Mouse (Mus musculus) left cerebral cortex, postnatal 36 days (tissue): ENCODE results near the gene Dok4. TPM values are rescaled to one million over a fixed set of nuclear protein-coding genes. Genes with fewer than 3 reads are reported as not detected.
A peak's percentile ranks its signal among the peaks of the same experiment; 100 is the strongest.
"Not testable (repeated sequence)": the region's sequence is repeated elsewhere in the genome, so short reads cannot be mapped to it uniquely, and the experiment has no call there.

ENCODE experiments used
- DNase-seq, 2 experiments: peaks; one replicate each; pipeline ENCODE4 v3.0.0; 2021 to 2022; ENCODE audit warnings: low spot score in 2 of 2, mixed read lengths in 1 of 2
- intact Hi-C: fragments of 180-260 bp; cut with DNase I; formaldehyde crosslinking; loops from one replicate; pipeline ENCODE4 v1.15.1; 2025
- total RNA-seq, 2 experiments: library from RNA; stranded (reverse); gene quantifications; 2 replicates each; pipeline ENCODE4 v1.2.3; 2021

Dok4 gene
- total RNA-seq, 2 experiments from 2014 or later = 20.0 to 22.3 TPM

GRCm38 (mm10) chr8:94857346-94858173 lies 18.6 kb downstream of the Dok4 start, which contains the start of gene Polr2c:
Gene Polr2c, plus strand, starts transcription at chr8:94857450.
- DNase-seq = peak; percentile 91 to 92
- intact Hi-C loops = no loop called here

- intact Hi-C loops = no loop called here
- no peak for DNase-seq
Measured at GRCm38 (mm10) chr8:94857011-94857345, 19.2 kb downstream of the Dok4 start.

- intact Hi-C loops, DNase-seq: not testable (repeated sequence)
Measured at GRCm38 (mm10) chr8:94854761-94855160, 21.4 kb downstream of the Dok4 start.

- no peak for DNase-seq
- intact Hi-C loops = no loop called here
Measured at GRCm38 (mm10) chr8:94850049-94850448, 26.1 kb downstream of the Dok4 start.

- intact Hi-C loops = no loop called here
- DNase-seq = no peak
Measured at GRCm38 (mm10) chr8:94841183-94841582, 34.9 kb downstream of the Dok4 start.

- intact Hi-C loops = no loop called here
- no peak for DNase-seq
Measured at GRCm38 (mm10) chr8:94838600-94838999, 37.5 kb downstream of the Dok4 start.

GRCm38 (mm10) chr8:94837662-94838574 lies 38.2 kb downstream of the Dok4 start, which contains the start of the genes Coq9 and Ciapin1:
Gene Coq9, plus strand, starts transcription at chr8:94838321.
Gene Ciapin1, minus strand, starts transcription at chr8:94838358.
- peak; percentile 94 to 95 for DNase-seq
- intact Hi-C loops = no loop called here

GRCm38 (mm10) chr8:94836456-94837240 lies 39.5 kb downstream of the Dok4 start:
- intact Hi-C loops = no loop called here
- no peak for DNase-seq

- DNase-seq, intact Hi-C loops: not testable (repeated sequence)
Measured at GRCm38 (mm10) chr8:94835751-94836150, 40.4 kb downstream of the Dok4 start.

GRCm38 (mm10) chr8:94833901-94834405 lies 42.2 kb downstream of the Dok4 start:
- DNase-seq, intact Hi-C loops: not testable (repeated sequence)

- no peak for DNase-seq
- intact Hi-C loops = no loop called here
Measured at GRCm38 (mm10) chr8:94828284-94828683, 47.8 kb downstream of the Dok4 start.

GRCm38 (mm10) chr8:94826210-94826609 lies 49.9 kb downstream of the Dok4 start:
- no peak for DNase-seq
- intact Hi-C loops = no loop called here

GRCm38 (mm10) chr8:94825170-94825569 lies 51.0 kb downstream of the Dok4 start:
- intact Hi-C loops = no loop called here
- DNase-seq = no peak

GRCm38 (mm10) chr8:94822637-94823560 lies 53.2 kb downstream of the Dok4 start:
- peak; percentile 51 to 60 for DNase-seq
- intact Hi-C loops = no loop called here

- DNase-seq = no peak
- intact Hi-C loops = no loop called here
Measured at GRCm38 (mm10) chr8:94821381-94821780, 54.7 kb downstream of the Dok4 start.

GRCm38 (mm10) chr8:94820553-94820952 lies 55.6 kb downstream of the Dok4 start:
- DNase-seq = no peak
- intact Hi-C loops = no loop called here

GRCm38 (mm10) chr8:94819671-94820179 lies 56.4 kb downstream of the Dok4 start:
- intact Hi-C loops = loop anchor here (10.0 kb wide), 1 partner anchor 215 kb away; the partner anchor contains the start of genes Fam192a and Rspry1

GRCm38 (mm10) chr8:94817933-94818332 lies 58.2 kb downstream of the Dok4 start:
- DNase-seq = no peak
- intact Hi-C loops = loop anchor here (1.0 to 10.0 kb wide), 2 partner anchors 114 to 213 kb away; partner anchors contain the start of genes Fam192a and Rspry1

More at GRCm38 (mm10) chr8:94819671-94820179, 56.4 kb downstream of the Dok4 start:
- no peak for DNase-seq
